23 mouse cellular contexts compared by ENCODE assay signal in genomic region chrX:140921321-140921720, GRCm38 (mm10). TPM values are rescaled to one million over a fixed set of nuclear protein-coding genes. Genes with fewer than 3 reads are reported as not detected.
DNase-seq lines count a peak whose midpoint lies in the region; ATAC-seq lines count a peak whose summit lies in the region.
"Had no signal": no experiment of that assay in that cellular context is flagged by ENCODE, and none has a peak within 500 bp of the region (broad histone marks: within the 10 kb centered on the region; RNA-seq: fewer than 3 reads in every experiment).

No protein-coding gene starts in this region.

- H3K9me3 ChIP-seq in hindbrain, embryonic 16.5 days (ENCODE audit: control insufficient read depth, low read length) = no peaks in the 10 kb centered on the region
- H3K9me3 ChIP-seq: heart, embryonic 13.5 days; hindbrain, embryonic 10.5 days; liver, embryonic 12.5 days; midbrain, embryonic 10.5 days; neural tube, embryonic 12.5 days had no signal

- no peak overlapping the region for H3K9ac ChIP-seq in hindbrain, embryonic 16.5 days (ENCODE audit: low read depth, low read length)
- H3K9ac ChIP-seq: heart, embryonic 13.5 days; liver, embryonic 12.5 days; lung, embryonic 14.5 days; neural tube, embryonic 12.5 days had no signal

- no peak for ATAC-seq in hindbrain, embryonic 16.5 days
- ATAC-seq: inflammation-experienced regulatory T-cells, adult 6 months; liver, embryonic 12.5 days had no signal

- no peak overlapping the region for H3K4me3 ChIP-seq in hindbrain, embryonic 16.5 days (ENCODE audit: low read length)
- H3K4me3 ChIP-seq: heart, embryonic 13.5 days; hindbrain, embryonic 10.5 days; liver, embryonic 12.5 days; midbrain, embryonic 10.5 days; neural tube, embryonic 12.5 days had no signal

- intact Hi-C loops in left cerebral cortex, postnatal 10 days (cut with DNase I) = no loop called here
- intact Hi-C loops in left cerebral cortex, postnatal 4 days (cut with DNase I) = no loop called here

- no peak overlapping the region for H3K4me2 ChIP-seq in hindbrain, embryonic 16.5 days (ENCODE audit: low read length)
- H3K4me2 ChIP-seq: heart, embryonic 13.5 days; liver, embryonic 12.5 days; lung, embryonic 14.5 days; neural tube, embryonic 12.5 days had no signal

- DNase-seq in embryo, embryonic 11 days = peak; percentile 3
- no peak for DNase-seq in embryo, embryonic 10 days (ENCODE audit: low spot score)
- peak; percentile 4 to 13 for DNase-seq in left cerebral cortex, postnatal 10 days (ENCODE audit: extremely low spot score in 1 of 2, low spot score in 2 of 2)
- DNase-seq in left cerebral cortex, postnatal 4 days = no peak
- DNase-seq in adipocyte (ENCODE audit: low spot score) = peak; percentile 4
- DNase-seq in fibroblast of lung, adult 2 months (ENCODE audit: low read depth) = peak; percentile 5
- no peak for DNase-seq in cerebellum, adult 11 months
- DNase-seq: adrenal gland, adult 2 months; cerebellum, adult 2 months; kidney, postnatal 4 days; lung, embryonic 14.5 days; lung, postnatal 4 days; thymus, adult 18-20 months had no signal

- no peaks in the 10 kb centered on the region for H3K36me3 ChIP-seq in hindbrain, embryonic 16.5 days (ENCODE audit: control insufficient read depth, insufficient read depth, low read length)
- H3K36me3 ChIP-seq: heart, embryonic 13.5 days; hindbrain, embryonic 10.5 days; liver, embryonic 12.5 days; midbrain, embryonic 10.5 days; neural tube, embryonic 12.5 days had no signal

- no peaks in the 10 kb centered on the region for H3K4me1 ChIP-seq in hindbrain, embryonic 16.5 days (ENCODE audit: control insufficient read depth, insufficient read depth, low read depth, low read length)
- H3K4me1 ChIP-seq: heart, embryonic 13.5 days; hindbrain, embryonic 10.5 days; liver, embryonic 12.5 days; midbrain, embryonic 10.5 days; neural tube, embryonic 12.5 days had no signal

- no peak overlapping the region for H3K27ac ChIP-seq in hindbrain, embryonic 16.5 days (ENCODE audit: low read depth, low read length)
- H3K27ac ChIP-seq: heart, embryonic 13.5 days; hindbrain, embryonic 10.5 days; liver, embryonic 12.5 days; midbrain, embryonic 10.5 days; neural tube, embryonic 12.5 days had no signal

- H3K27me3 ChIP-seq in hindbrain, embryonic 16.5 days (replicated peaks; ENCODE audit: control insufficient read depth, insufficient read depth, low read length) = peaks cover 2% of the 10 kb centered on the region

- 81% methylated on average over 6 of the region's 6 CpGs for WGBS in hindbrain, embryonic 16.5 days

RNA-seq across cellular contexts. Expression of gene Vsig1, which starts 13.9 kb away (rescaled TPM):
- total RNA-seq in left cerebral cortex, postnatal 10 days (2021) = under 1 TPM; 0.17 to 0.18 TPM
- not detected for total RNA-seq in left cerebral cortex, postnatal 4 days (2021)
- not detected in 2 replicates for polyA plus RNA-seq in hindbrain, embryonic 16.5 days (2015; fragmentation: Nextera tagmentation; extraction: Ambion mirVana)
- total RNA-seq: adrenal gland, adult 2 months; layer of hippocampus, postnatal 25 days; MEL had no signal
- polyA plus RNA-seq: adrenal gland, adult 2 months; cortical plate, adult 2 months; hindbrain, embryonic 10.5 days; inflammation-experienced regulatory T-cells, adult 6 months; midbrain, embryonic 10.5 days; neural tube, embryonic 12.5 days had no signal

RNA-seq across cellular contexts. Expression of gene Psmd10, which starts 35.2 kb away (rescaled TPM):
- 10 to 100 TPM; 14.8 to 15.9 TPM for total RNA-seq in left cerebral cortex, postnatal 10 days (2021)
- total RNA-seq in left cerebral cortex, postnatal 4 days (2021) = 10 to 100 TPM; 14.5 to 19.7 TPM
- polyA plus RNA-seq in hindbrain, embryonic 16.5 days (2015; fragmentation: Nextera tagmentation; extraction: Ambion mirVana) = 46.3 and 46.6 TPM in 2 replicates

RNA-seq across cellular contexts. Expression of gene Atg4a, which starts 35.4 kb away (rescaled TPM):
- total RNA-seq in left cerebral cortex, postnatal 10 days (2021) = 10 to 100 TPM; 10.1 to 20.9 TPM
- total RNA-seq in left cerebral cortex, postnatal 4 days (2021) = 10 to 100 TPM; 18.4 to 20.5 TPM
- 9.8 and 10.3 TPM in 2 replicates for polyA plus RNA-seq in hindbrain, embryonic 16.5 days (2015; fragmentation: Nextera tagmentation; extraction: Ambion mirVana)

Comparison
In these comparisons a context has a peak if more than half of its experiments do, and no peak if none do; other contexts are left out.
1. DNase-seq: peak in embryo, embryonic 11 days (single experiment), left cerebral cortex, postnatal 10 days (2 of 2), adipocyte (single experiment) and fibroblast of lung, adult 2 months (single experiment); none in embryo, embryonic 10 days (single experiment), left cerebral cortex, postnatal 4 days (single experiment) and cerebellum, adult 11 months (single experiment).